In genomic region chr4:44981280-44981973, GRCm38 (mm10) we compare ENCODE assay signal across 8 mouse cellular contexts. TPM values are rescaled to one million over a fixed set of nuclear protein-coding genes. Genes with fewer than 3 reads are reported as not detected.
DNase-seq lines count a peak whose midpoint lies in the region; ATAC-seq and TF ChIP-seq lines count a peak whose summit lies in the region.

Grhpr (plus strand) TSS chr4:44981395.

- H3K9me3 ChIP-seq in MEL (replicated peaks; ENCODE audit: insufficient read depth, low read length), result no peaks in the 10 kb centered on the region
- H3K9me3 ChIP-seq in hindbrain, embryonic 10.5 days, result no peaks in the 10 kb centered on the region
- no peaks in the 10 kb centered on the region for H3K9me3 ChIP-seq in lung, postnatal 0 days (ENCODE audit: low read length)

- no peak; a peak in 1 of 6 replicates for TF ChIP-seq CTCF in MEL (IDR thresholded peaks at IDR 0.05 in 2 of 3, conservative IDR thresholded peaks at IDR 0.05 in 1 of 3; ENCODE audit: control insufficient read depth in 1 of 3, insufficient read depth in 1 of 3, low read depth in 2 of 3, low read length in 3 of 3, poor library complexity in 1 of 3, severe bottlenecking in 1 of 3)
- no peak for TF ChIP-seq CTCF in cerebellum, adult 2 months (IDR thresholded peaks at IDR 0.05; ENCODE audit: borderline replicate concordance, insufficient read depth, low read depth, low read length)
- TF ChIP-seq CTCF in lung, postnatal 0 days (IDR thresholded peaks at IDR 0.05), result peak; percentile 57

- peaks cover 0 to 24% of the 10 kb centered on the region in 2 experiments; a peak in 3 of 4 replicates for H3K4me1 ChIP-seq in MEL (ENCODE audit: control insufficient read depth in 1 of 2, insufficient read depth in 2 of 2, low read length in 2 of 2)
- H3K4me1 ChIP-seq in cerebellum, adult 2 months (ENCODE audit: control insufficient read depth, insufficient read depth, low read length), result peaks cover 14% of the 10 kb centered on the region
- H3K4me1 ChIP-seq in hindbrain, embryonic 10.5 days (replicated peaks), result peaks cover 36% of the 10 kb centered on the region
- H3K4me1 ChIP-seq in lung, postnatal 0 days (ENCODE audit: insufficient read depth, low read depth, low read length), result peaks cover 10% of the 10 kb centered on the region; the same call in 1 of the 2 replicates

- no peaks in the 10 kb centered on the region for H3K27me3 ChIP-seq in MEL (ENCODE audit: control insufficient read depth in 1 of 2, insufficient read depth in 2 of 2, low read length in 2 of 2)
- no peaks in the 10 kb centered on the region for H3K27me3 ChIP-seq in cerebellum, adult 2 months (ENCODE audit: control insufficient read depth, insufficient read depth, low read length)
- H3K27me3 ChIP-seq in hindbrain, embryonic 10.5 days (ENCODE audit: insufficient read depth, poor library complexity, severe bottlenecking), result no peaks in the 10 kb centered on the region
- no peaks in the 10 kb centered on the region for H3K27me3 ChIP-seq in lung, postnatal 0 days (replicated peaks; ENCODE audit: insufficient read depth, low read length)

- DNase-seq in MEL (ENCODE audit: low read depth, low spot score), result peak; percentile 94
- DNase-seq in cerebellum, adult 2 months, result peak; percentile 71 to 76
- peak; percentile 94 for DNase-seq in hindbrain, embryonic 10.5 days (ENCODE audit: low spot score)
- DNase-seq in layer of hippocampus, adult 9-11 months, result peak; percentile 74
- peak; percentile 88 for DNase-seq in lung, postnatal 0 days (ENCODE audit: low spot score)
- DNase-seq in ovary, postnatal 14 days (ENCODE audit: low spot score), result peak; percentile 74
- peak; percentile 88 for DNase-seq in thymus, postnatal 14 days

- H3K9ac ChIP-seq in MEL (ENCODE audit: control insufficient read depth, low read depth, low read length, poor library complexity, severe bottlenecking), result peak within 1 kb of the TSS; percentile 96
- H3K9ac ChIP-seq in lung, postnatal 0 days (replicated peaks; ENCODE audit: low read depth), result peak within 1 kb of the TSS; percentile 61

- H3K4me3 ChIP-seq in MEL (ENCODE audit: control insufficient read depth in 1 of 2, insufficient read depth in 1 of 2, low read depth in 2 of 2, low read length in 2 of 2), result peak within 1 kb of the TSS; percentile 88 to 98
- peak within 1 kb of the TSS; percentile 78 for H3K4me3 ChIP-seq in cerebellum, adult 2 months (replicated peaks; ENCODE audit: insufficient read depth, low read depth, low read length)
- H3K4me3 ChIP-seq in hindbrain, embryonic 10.5 days, result peak within 1 kb of the TSS; percentile 80
- peak within 1 kb of the TSS; percentile 52 for H3K4me3 ChIP-seq in lung, postnatal 0 days (ENCODE audit: low read depth, low read length)

- peaks cover 0 to 17% of the 10 kb centered on the region in 2 experiments; a peak in 2 of 4 replicates for H3K36me3 ChIP-seq in MEL (ENCODE audit: control insufficient read depth in 1 of 2, insufficient read depth in 2 of 2, low read length in 2 of 2)
- H3K36me3 ChIP-seq in hindbrain, embryonic 10.5 days, result peaks cover 30% of the 10 kb centered on the region
- H3K36me3 ChIP-seq in lung, postnatal 0 days (ENCODE audit: insufficient read depth, low read length), result no peaks in the 10 kb centered on the region

- peak within 1 kb of the TSS; percentile 78 for H3K27ac ChIP-seq in MEL (ENCODE audit: control insufficient read depth, low read depth, low read length)
- H3K27ac ChIP-seq in cerebellum, adult 2 months (ENCODE audit: insufficient read depth, low read length), result peak within 1 kb of the TSS; percentile 89
- H3K27ac ChIP-seq in hindbrain, embryonic 10.5 days, result peak within 1 kb of the TSS; percentile 95
- peak within 1 kb of the TSS; percentile 76 for H3K27ac ChIP-seq in lung, postnatal 0 days (ENCODE audit: low read length)

- peak; percentile 75 for ATAC-seq in frontal cortex, adult (ENCODE audit: low TSS enrichment)
- peak; percentile 98 for ATAC-seq in lung, postnatal 0 days

- peak within 1 kb of the TSS; percentile 78 for H3K4me2 ChIP-seq in lung, postnatal 0 days (replicated peaks; ENCODE audit: low read depth, low read length)

- TF ChIP-seq EP300 in MEL (IDR thresholded peaks at IDR 0.05; ENCODE audit: low read depth in 1 of 2, low read length in 2 of 2), result no peak
- TF ChIP-seq EP300 in lung, postnatal 0 days (IDR thresholded peaks at IDR 0.05), result no peak

- peaks cover 5% of the 10 kb centered on the region for H3K79me2 ChIP-seq in MEL (ENCODE audit: control insufficient read depth, insufficient read depth, low read length, poor library complexity)

- no peak for TF ChIP-seq RAD21 in MEL (IDR thresholded peaks at IDR 0.05; ENCODE audit: low read depth, low read length)

- TF ChIP-seq POLR2A in MEL (IDR thresholded peaks at IDR 0.05; ENCODE audit: control insufficient read depth in 1 of 2, insufficient read depth in 1 of 2, low read depth in 1 of 2, low read length in 2 of 2, poor library complexity in 1 of 2), result peak; percentile 86 to 93
- TF ChIP-seq POLR2A in cerebellum, adult 2 months (IDR thresholded peaks at IDR 0.05; ENCODE audit: borderline replicate concordance, insufficient read depth, low read length), result peak; percentile 68; the same call in 1 of the 2 replicates

- under 1% methylated on average over 40 of the region's 40 CpGs for WGBS in cerebellum, adult 2 months
- 1% methylated on average over 40 of the region's 40 CpGs for WGBS in hindbrain, embryonic 10.5 days
- 1% methylated on average over 40 of the region's 40 CpGs for WGBS in lung, postnatal 0 days

TF ChIP-seq in MEL, 35 proteins besides CTCF, POLR2A, EP300 and RAD21 (continues in another document):
- TF ChIP-seq NELFE (IDR thresholded peaks at IDR 0.05; ENCODE audit: low read depth, low read length) (peak; percentile 83), SMC3 (IDR thresholded peaks at IDR 0.05; ENCODE audit: low read depth, low read length) (no peak), MYC (IDR thresholded peaks at IDR 0.05; ENCODE audit: low read depth, low read length) (no peak), KAT2A (conservative IDR thresholded peaks at IDR 0.05; ENCODE audit: low read depth, low read length) (no peak), E2F4 (IDR thresholded peaks at IDR 0.05; ENCODE audit: borderline replicate concordance, low read depth, low read length) (no peak), TBP (IDR thresholded peaks at IDR 0.05; ENCODE audit: low read depth, low read length) (peak; percentile 56; the same call in 1 of the 2 replicates), BHLHE40 (IDR thresholded peaks at IDR 0.05; ENCODE audit: borderline replicate concordance, low read depth, low read length) (no peak), CHD1 (IDR thresholded peaks at IDR 0.05; ENCODE audit: low read depth, low read length) (no peak), ZMIZ1 (IDR thresholded peaks at IDR 0.05; ENCODE audit: low read depth, low read length) (peak; percentile 96), JUND (IDR thresholded peaks at IDR 0.05; ENCODE audit: low read depth, low read length) (no peak), ELF1 (IDR thresholded peaks at IDR 0.05; ENCODE audit: low read depth, low read length) (peak; percentile 50), MXI1 (IDR thresholded peaks at IDR 0.05; ENCODE audit: low read depth, low read length) (peak; percentile 70), GABPA (IDR thresholded peaks at IDR 0.05; ENCODE audit: low read depth, low read length) (no peak), TCF12 (IDR thresholded peaks at IDR 0.05; ENCODE audit: low read depth, low read length) (peak; percentile 59; the same call in 1 of the 2 replicates), TAL1 (IDR thresholded peaks at IDR 0.05; ENCODE audit: low read length) (no peak), POLR2AphosphoS5 (IDR thresholded peaks at IDR 0.05; ENCODE audit: borderline replicate concordance, low read depth, low read length) (no peak), GATA1 (IDR thresholded peaks at IDR 0.05; ENCODE audit: low read depth, low read length) (no peak), SIN3A (IDR thresholded peaks at IDR 0.05; ENCODE audit: low read length) (peak; percentile 48; the same call in 1 of the 2 replicates), MAZ (IDR thresholded peaks at IDR 0.05; ENCODE audit: low read depth, low read length) (peak; percentile 56; the same call in 1 of the 2 replicates), RCOR1 (IDR thresholded peaks at IDR 0.05; ENCODE audit: low read depth, low read length) (no peak), HCFC1 (IDR thresholded peaks at IDR 0.05; ENCODE audit: low read depth, low read length) (0 out of 2 replicates have a peak, but pooled peaks have one; percentile 64), ETS1 (IDR thresholded peaks at IDR 0.05; ENCODE audit: low read depth, low read length) (no peak), UBTF (IDR thresholded peaks at IDR 0.05; ENCODE audit: borderline replicate concordance, insufficient read depth, low read depth, low read length) (no peak), POLR2AphosphoS2 (IDR thresholded peaks at IDR 0.05; ENCODE audit: low read length) (peak; percentile 84; the same call in 1 of the 2 replicates), NRF1 (IDR thresholded peaks at IDR 0.05; ENCODE audit: insufficient read depth, low read depth, low read length, poor library complexity, severe bottlenecking) (peak; percentile 24; the same call in 1 of the 2 replicates), MAFK (IDR thresholded peaks at IDR 0.05; ENCODE audit: borderline replicate concordance, low read depth, low read length) (no peak), USF1 (IDR thresholded peaks at IDR 0.05; ENCODE audit: low read depth, low read length) (no peak), MAX (IDR thresholded peaks at IDR 0.05; ENCODE audit: low read length) (no peak; the same call in 1 of the 2 replicates), CHD2 (IDR thresholded peaks at IDR 0.05; ENCODE audit: low read length) (no peak), USF2 (IDR thresholded peaks at IDR 0.05; ENCODE audit: borderline replicate concordance in 1 of 2, insufficient read depth in 1 of 2, low read depth in 1 of 2, low read length in 2 of 2) (no peak), ZNF384 (IDR thresholded peaks at IDR 0.05; ENCODE audit: low read depth, low read length) (no peak), MYB (IDR thresholded peaks at IDR 0.05; ENCODE audit: low read depth, low read length) (no peak), MEF2A (IDR thresholded peaks at IDR 0.05; ENCODE audit: extremely low read depth, insufficient replicate concordance, low read depth, low read length, poor library complexity, severe bottlenecking) (no peak), ZKSCAN1 (IDR thresholded peaks at IDR 0.05; ENCODE audit: low read depth, low read length) (no peak)

RNA-seq across cellular contexts. Expression of gene Grhpr, which starts in this region (rescaled TPM):
- total RNA-seq in MEL (2012; rRNA removed), result 27.3 and 43.0 TPM in 2 replicates
- 10 to 100 TPM in 1 of 2 experiments, not detected in 1; 76.4 TPM for polyA plus RNA-seq in MEL (2012; ENCODE audit: insufficient read depth in 1 of 2, insufficient read length in 2 of 2, low read depth in 1 of 2, low replicate concordance in 2 of 2, missing spikeins in 1 of 2)
- polyA plus RNA-seq in cerebellum, adult 2 months (2012; rRNA removed), result 52.0 and 57.4 TPM in 2 replicates
- polyA plus RNA-seq in hindbrain, embryonic 10.5 days (2016; fragmentation: Nextera tagmentation; extraction: Ambion mirVana), result 65.4 and 66.5 TPM in 2 replicates
- 30.9 and 33.2 TPM in 2 replicates for polyA plus RNA-seq in lung, postnatal 0 days (2015; fragmentation: Nextera tagmentation; extraction: Ambion mirVana)

Comparison
In these comparisons a context has a peak if more than half of its experiments do, and no peak if none do; other contexts are left out.
1. Peak in every context shown above with its lines: DNase-seq, ATAC-seq, H3K4me3 ChIP-seq and H3K27ac ChIP-seq.